Mouse (Mus musculus) left cerebral cortex, adult 2 months (tissue): ENCODE results near the gene Vegfb. TPM values are rescaled to one million over a fixed set of nuclear protein-coding genes. Genes with fewer than 3 reads are reported as not detected.
"Not testable (repeated sequence)": the region's sequence is repeated elsewhere in the genome, so short reads cannot be mapped to it uniquely, and the experiment has no call there.

Experiments used
- DNase-seq, 2 experiments: peaks; one replicate each; pipeline ENCODE4 v3.0.0; 2021 to 2022; ENCODE audit warnings: low spot score in 2 of 2, mixed read lengths in 1 of 2; ENCODE audit errors: extremely low spot score in 1 of 2
- H3K27ac ChIP-seq: fragments of 200-600 bp; 2 replicates; pipeline ENCODE4 v1.8.1; 2022
- H3K4me3 ChIP-seq: fragments of 200-600 bp; 2 replicates; pipeline ENCODE4 v1.8.1; 2022
- CTCF ChIP-seq: fragments of 200-600 bp; IDR thresholded peaks from 2 replicates; pipeline ENCODE4 v1.8.1; 2022; ENCODE audit warnings: antibody characterized with exemption, mild to moderate bottlenecking, moderate library complexity
- intact Hi-C: fragments of 180-260 bp; cut with DNase I; formaldehyde crosslinking; loops from one replicate; pipeline ENCODE4 v1.15.1; 2025
- total RNA-seq, 2 experiments: library from RNA; stranded (reverse); gene quantifications; 2 replicates each; pipeline ENCODE4 v1.2.3; 2021

Gene Vegfb
- total RNA-seq, 2 experiments from 2014 or later: 89.4 to 101 TPM

DNA sequence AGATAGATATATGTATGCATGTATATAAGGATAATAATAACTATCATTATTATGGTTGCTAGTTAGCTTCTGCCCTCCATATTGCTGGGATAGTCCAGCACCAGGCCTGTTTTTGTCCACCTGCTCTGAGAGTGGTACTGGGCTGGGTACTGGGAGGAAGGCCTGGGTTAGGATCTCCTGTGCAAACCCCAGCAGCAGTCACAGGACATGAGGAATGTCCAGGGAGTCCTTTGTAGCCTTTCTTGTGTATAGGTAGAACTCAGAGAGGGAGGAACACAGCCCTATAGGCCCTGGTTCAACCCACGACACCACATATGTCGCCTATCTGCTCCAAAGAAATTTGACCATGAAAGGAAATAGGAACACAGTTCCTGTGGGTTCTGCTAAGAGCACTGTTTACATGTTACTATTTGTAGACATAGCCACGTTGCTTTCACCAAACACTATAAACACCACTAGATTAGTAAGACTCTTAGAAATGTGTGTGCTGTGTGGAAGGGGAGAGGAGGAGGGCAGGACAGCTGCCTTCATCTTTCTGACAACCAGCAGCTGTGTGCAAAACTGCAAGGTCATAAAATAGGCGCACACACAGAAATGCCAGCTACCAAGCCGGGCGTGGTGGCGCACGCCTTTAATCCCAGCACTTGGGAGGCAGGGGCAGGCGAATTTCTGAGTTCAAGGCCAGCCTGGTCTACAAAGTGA lies 19.6 kb upstream of the Vegfb start:
- Histone ChIP-seq H3K4me3 (no peak overlapping the region), H3K27ac (no peak overlapping the region)
- intact Hi-C loops: no loop called here
- no peak for DNase-seq
- TF ChIP-seq CTCF: no peak

DNA sequence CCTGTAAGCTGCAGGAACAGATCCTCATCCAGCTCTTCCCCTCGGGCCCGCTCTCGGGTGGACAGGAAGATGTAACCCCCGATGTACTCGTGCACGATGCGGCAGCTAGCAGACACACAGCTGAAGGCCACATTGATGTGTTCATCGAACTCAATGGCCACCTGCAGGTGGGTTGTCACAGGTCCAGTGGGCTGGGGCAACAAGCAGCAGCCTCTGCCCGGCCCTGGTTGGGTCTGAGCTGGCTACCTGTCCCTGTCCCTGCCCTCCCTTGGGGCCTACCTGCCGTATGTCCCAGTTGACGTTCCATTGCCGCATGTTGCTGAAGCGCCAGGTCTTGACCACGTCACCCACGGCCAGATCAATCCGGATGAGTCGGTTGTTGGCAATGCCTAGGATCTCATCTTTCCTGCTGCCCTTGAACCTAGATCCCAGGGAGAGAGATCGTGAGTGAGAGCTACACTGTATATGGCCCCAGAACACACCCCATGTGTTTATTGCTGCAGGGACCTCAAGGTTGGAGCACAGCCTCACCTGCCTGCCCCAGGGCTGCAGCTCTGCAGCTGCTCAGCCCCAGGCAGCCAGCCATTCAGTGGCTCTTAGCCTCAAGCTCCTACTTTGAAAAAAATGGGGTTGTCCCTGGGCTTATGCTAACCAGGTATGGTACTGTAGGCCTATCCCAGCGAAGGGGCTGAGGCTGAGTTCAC lies 12.1 kb upstream of the Vegfb start:
- intact Hi-C loops: no loop called here
- Histone ChIP-seq H3K4me3 (no peak overlapping the region), H3K27ac (no peak overlapping the region)
- no peak for DNase-seq
- no peak for TF ChIP-seq CTCF

DNA sequence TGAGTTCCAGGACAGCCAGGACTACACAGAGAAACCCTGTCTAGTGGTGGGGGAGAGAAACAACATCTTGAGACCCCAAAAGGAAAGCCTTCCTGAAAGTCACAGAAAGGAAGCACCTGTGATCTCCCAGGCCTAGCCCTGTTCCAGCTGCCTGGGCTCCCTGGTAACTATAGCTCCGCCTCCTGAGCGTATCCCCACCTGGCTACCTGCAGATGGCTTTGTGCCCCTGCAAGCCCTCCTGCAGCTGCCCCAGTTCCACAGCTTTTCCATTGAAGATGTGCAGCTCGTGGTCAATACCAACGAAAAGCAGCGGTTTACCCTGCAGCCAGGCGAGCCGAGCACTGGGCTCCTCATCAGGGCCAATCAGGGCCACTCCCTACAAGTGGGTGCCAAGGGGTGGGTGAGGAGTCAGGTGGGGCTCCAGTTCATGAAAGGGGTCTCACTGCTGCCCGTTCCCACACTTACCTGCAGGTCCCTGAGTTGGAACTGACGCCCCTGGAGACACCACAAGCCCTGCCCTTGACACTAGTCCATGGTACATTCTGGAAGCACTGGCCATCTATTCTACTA lies 10.4 kb upstream of the Vegfb start:
- intact Hi-C loops: loop anchor here (2.0 kb wide), 1 partner anchor 21 kb away; the partner anchor contains the start of gene Fermt3
- H3K4me3 ChIP-seq: no peak overlapping the region
- no peak overlapping the region for H3K27ac ChIP-seq
- TF ChIP-seq CTCF: no peak
- DNase-seq: no peak

DNA sequence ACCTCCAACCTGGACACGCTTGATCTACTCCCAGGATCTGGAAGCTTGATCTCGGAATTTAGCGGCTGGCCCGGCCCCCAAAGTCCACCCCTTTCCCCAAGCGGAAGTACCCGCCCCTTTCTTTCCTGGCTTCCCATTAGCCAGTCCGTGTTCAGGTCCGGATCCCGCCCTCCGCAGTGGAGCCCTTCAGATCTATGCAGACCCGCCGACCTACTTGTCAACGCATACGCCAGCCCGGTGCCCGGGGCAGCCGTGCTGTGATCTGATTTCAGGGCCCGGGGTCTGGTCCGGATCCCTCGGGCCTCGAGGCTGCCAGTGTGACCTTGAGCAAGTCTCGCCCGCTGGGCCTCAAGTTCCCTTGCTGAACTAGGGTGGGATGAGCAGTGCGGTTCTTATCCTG lies 8.6 kb upstream of the Vegfb start, which contains the start of the genes Nudt22 and Trpt1:
Nudt22 (minus strand) TSS at position 112 of the 400 bp plus-strand sequence.
Trpt1 (plus strand) TSS at position 126 of the 400 bp plus-strand sequence.
- intact Hi-C loops: loop anchor here (2.0 kb wide), 1 partner anchor 23 kb away; the partner anchor contains the start of gene Fermt3
- DNase-seq: peak; percentile 79 to 80
- Histone ChIP-seq H3K4me3 (peak within 1 kb of the TSS; percentile 89), H3K27ac (peak within 1 kb of the TSS; percentile 89)
- TF ChIP-seq CTCF: no peak

GRCm38 (mm10) chr19:6995255-6995991 lies 8.0 kb upstream of the Vegfb start:
- Histone ChIP-seq H3K4me3 (peak overlapping the region; percentile 89), H3K27ac (peak overlapping the region; percentile 63)
- intact Hi-C loops: no loop called here
- DNase-seq: no peak
- no peak for TF ChIP-seq CTCF

DNA sequence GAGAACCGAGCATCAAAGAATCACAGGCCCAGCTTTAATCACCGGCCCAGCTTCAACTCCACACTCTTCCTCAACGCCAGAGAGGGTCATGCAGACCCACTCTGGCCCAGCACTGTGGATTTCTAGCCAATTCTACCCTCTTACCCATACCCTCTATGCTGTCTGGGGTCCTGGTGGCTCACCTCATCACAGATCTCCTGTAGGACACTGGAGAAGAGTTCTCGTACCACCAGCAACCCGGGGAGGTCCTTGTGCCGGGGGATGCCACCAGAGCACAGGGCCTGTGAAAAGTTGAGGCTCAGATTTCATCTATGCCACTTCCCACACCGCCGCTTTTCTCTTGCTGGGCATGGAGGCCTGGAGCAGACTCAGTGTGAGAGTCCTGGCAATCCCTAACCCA lies 7.0 kb upstream of the Vegfb start:
- intact Hi-C loops: no loop called here
- TF ChIP-seq CTCF: no peak
- Histone ChIP-seq H3K27ac (no peak overlapping the region), H3K4me3 (no peak overlapping the region)
- DNase-seq: no peak

- Histone ChIP-seq H3K27ac (no peak overlapping the region), H3K4me3 (no peak overlapping the region)
- intact Hi-C loops: no loop called here
- no peak for TF ChIP-seq CTCF
- DNase-seq: no peak
Observed at GRCm38 (mm10) chr19:6994002-6994401, 6.6 kb upstream of the Vegfb start.

DNA sequence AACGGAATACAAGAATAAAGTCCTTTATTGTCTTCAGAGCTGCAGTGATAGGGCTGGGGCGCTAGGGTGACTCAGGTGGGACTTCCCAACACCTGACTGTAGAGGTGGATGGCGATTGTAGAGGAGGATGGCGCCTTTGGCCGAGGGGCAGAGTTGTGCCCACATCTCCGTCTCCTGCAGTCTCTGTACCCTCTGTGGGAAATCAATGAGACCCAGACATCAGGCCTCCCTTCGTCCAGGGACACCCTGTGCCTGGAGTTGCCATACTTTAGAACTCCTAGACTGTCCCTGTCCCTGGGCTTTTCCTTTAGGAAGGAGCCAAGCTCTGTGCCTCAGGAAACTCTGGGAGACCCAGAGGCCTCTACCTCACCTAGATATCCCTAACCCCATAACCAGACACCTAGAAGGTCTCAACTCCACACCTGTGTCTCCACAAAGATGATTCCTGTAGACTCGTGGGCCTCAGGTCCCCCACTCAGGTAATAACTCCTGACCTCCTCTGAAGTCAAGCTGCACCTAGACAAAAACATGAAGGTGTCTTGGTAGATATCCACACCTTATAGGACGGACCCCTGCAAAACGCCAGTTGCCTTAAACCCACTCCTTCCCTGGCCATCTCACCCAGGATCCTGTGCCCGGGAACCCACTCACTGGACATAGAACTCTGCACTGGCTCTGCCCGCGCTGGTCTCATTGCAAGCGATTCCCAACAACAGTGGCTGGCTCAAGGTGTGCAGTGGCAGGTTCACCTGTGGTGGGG lies 5.7 kb upstream of the Vegfb start:
- intact Hi-C loops: no loop called here
- Histone ChIP-seq H3K27ac (no peak overlapping the region; the same call in 1 of the 2 replicates), H3K4me3 (peak overlapping the region; percentile 73)
- DNase-seq: no peak
- TF ChIP-seq CTCF: no peak

DNA sequence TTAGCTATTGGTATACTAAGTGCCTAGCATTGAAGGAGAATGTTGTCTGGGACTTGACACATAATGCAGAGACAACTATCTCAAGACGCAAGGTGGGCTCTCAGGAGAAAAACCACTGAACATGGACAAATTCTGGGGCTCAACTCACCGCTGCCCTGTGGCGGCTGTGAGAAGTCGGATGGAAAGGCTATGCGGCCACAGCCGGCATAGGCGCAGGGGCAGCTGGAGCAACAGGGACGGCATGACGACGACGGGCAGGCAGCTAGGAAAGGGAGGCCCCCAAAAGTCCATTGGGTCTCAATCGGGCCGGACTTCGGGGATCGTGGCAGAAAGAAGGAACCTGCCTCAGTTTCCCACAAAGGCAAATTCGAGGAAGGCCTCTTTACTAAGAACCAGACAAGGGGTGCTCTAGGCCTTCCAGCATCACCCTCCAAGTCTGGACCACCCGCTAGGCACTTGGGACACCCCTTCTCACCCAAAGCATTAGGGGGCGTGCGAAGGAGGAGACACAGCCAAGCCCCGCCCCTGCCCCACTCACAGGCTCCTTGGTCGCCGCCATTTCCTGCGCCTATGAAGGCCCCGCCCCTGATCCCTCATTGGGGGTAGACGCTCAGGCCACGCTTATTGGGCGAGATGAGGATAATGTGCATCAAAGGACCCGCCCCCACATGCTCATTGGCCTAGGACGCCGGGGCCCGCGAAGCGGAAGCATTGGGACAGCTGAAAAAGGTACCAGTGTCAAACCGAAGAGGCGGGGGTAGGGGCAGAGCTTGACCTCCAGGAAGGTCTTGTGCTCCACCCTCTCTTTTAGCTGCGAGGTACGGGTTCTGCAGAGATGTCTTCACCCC lies 4.8 kb upstream of the Vegfb start, which contains the start of gene Dnajc4:
Dnajc4 (minus strand) TSS at position 562 of the 848 bp plus-strand sequence.
- intact Hi-C loops: no loop called here
- DNase-seq: peak; percentile 91 to 95
- peak within 1 kb of the TSS; percentile 73 for H3K4me3 ChIP-seq
- no peak; the same call in 1 of the 2 replicates for TF ChIP-seq CTCF
- peak within 1 kb of the TSS; percentile 86 for H3K27ac ChIP-seq

GRCm38 (mm10) chr19:6991166-6991565 lies 3.7 kb upstream of the Vegfb start:
- intact Hi-C loops, DNase-seq, H3K4me3 ChIP-seq, H3K27ac ChIP-seq: not testable (repeated sequence)
